ENCODE assay signal across 8 mouse cellular contexts in genomic region chr5:111578977-111579727, GRCm38 (mm10).
DNase-seq lines count a peak whose midpoint lies in the region; ATAC-seq lines count a peak whose summit lies in the region.

No protein-coding gene starts in this region.

- peaks cover 4% of the 10 kb centered on the region for H3K27me3 ChIP-seq in embryonic facial prominence, embryonic 10.5 days (replicated peaks; ENCODE audit: low read depth, poor library complexity, severe bottlenecking)
- H3K27me3 ChIP-seq in midbrain, embryonic 14.5 days (ENCODE audit: control insufficient read depth, insufficient read depth, low read length), result no peaks in the 10 kb centered on the region

- 14% methylated on average over 12 of the region's 12 CpGs for WGBS in embryonic facial prominence, embryonic 10.5 days
- WGBS in midbrain, embryonic 14.5 days, result 9% methylated on average over 12 of the region's 12 CpGs

- peaks cover 91% of the 10 kb centered on the region for H3K4me1 ChIP-seq in embryonic facial prominence, embryonic 10.5 days
- peaks cover 65% of the 10 kb centered on the region for H3K4me1 ChIP-seq in midbrain, embryonic 14.5 days (ENCODE audit: control insufficient read depth, insufficient read depth, low read length)

- peak; percentile 46 for DNase-seq in kidney, postnatal 10 days
- DNase-seq in kidney, postnatal 25 days, result no peak
- DNase-seq in embryonic facial prominence, embryonic 10.5 days (ENCODE audit: low spot score), result peak; percentile 52
- DNase-seq in heart, postnatal 25 days (ENCODE audit: low spot score), result peak; percentile 34
- no peak for DNase-seq in midbrain, embryonic 14.5 days
- no peak for DNase-seq in cerebellum, postnatal 10 days
- no peak for DNase-seq in right cerebral cortex, adult 2 months (ENCODE audit: low spot score in 2 of 2)
- DNase-seq in adrenal gland, adult 2 months, result no peak

- peak overlapping the region; percentile 23; the same call in 1 of the 2 replicates for H3K9ac ChIP-seq in midbrain, embryonic 14.5 days (replicated peaks; ENCODE audit: low read length)

- H3K36me3 ChIP-seq in embryonic facial prominence, embryonic 10.5 days (replicated peaks), result no peaks in the 10 kb centered on the region
- no peaks in the 10 kb centered on the region for H3K36me3 ChIP-seq in midbrain, embryonic 14.5 days (ENCODE audit: control insufficient read depth, insufficient read depth, low read length)

- H3K4me2 ChIP-seq in midbrain, embryonic 14.5 days (ENCODE audit: low read length), result peak overlapping the region; percentile 18; the same call in 1 of the 2 replicates

- peak overlapping the region; percentile 28; the same call in 1 of the 2 replicates for H3K4me3 ChIP-seq in embryonic facial prominence, embryonic 10.5 days
- H3K4me3 ChIP-seq in midbrain, embryonic 14.5 days (replicated peaks; ENCODE audit: low read depth, low read length), result no peak overlapping the region

- H3K27ac ChIP-seq in embryonic facial prominence, embryonic 10.5 days (replicated peaks), result peak overlapping the region; percentile 90
- peak overlapping the region; percentile 22; the same call in 1 of the 2 replicates for H3K27ac ChIP-seq in midbrain, embryonic 14.5 days (replicated peaks; ENCODE audit: low read depth, low read length)

- intact Hi-C loops in heart, postnatal 25 days (cut with DNase I), result no loop called here

- no peaks in the 10 kb centered on the region for H3K9me3 ChIP-seq in embryonic facial prominence, embryonic 10.5 days
- H3K9me3 ChIP-seq in midbrain, embryonic 14.5 days (ENCODE audit: control insufficient read depth, low read length), result no peaks in the 10 kb centered on the region

- no peak for ATAC-seq in midbrain, embryonic 14.5 days (ENCODE audit: low FRiP score, low TSS enrichment)

Comparison
In these comparisons a context has a peak if more than half of its experiments do, and no peak if none do; other contexts are left out.
1. DNase-seq: peak in kidney, postnatal 10 days (single experiment), embryonic facial prominence, embryonic 10.5 days (single experiment) and heart, postnatal 25 days (single experiment); none in kidney, postnatal 25 days (0 of 2), midbrain, embryonic 14.5 days (single experiment), cerebellum, postnatal 10 days (0 of 2), right cerebral cortex, adult 2 months (0 of 2) and adrenal gland, adult 2 months (single experiment).